Mouse (Mus musculus): Measurements from ENCODE around the gene Slitrk6.

Gene Slitrk6

DNA sequence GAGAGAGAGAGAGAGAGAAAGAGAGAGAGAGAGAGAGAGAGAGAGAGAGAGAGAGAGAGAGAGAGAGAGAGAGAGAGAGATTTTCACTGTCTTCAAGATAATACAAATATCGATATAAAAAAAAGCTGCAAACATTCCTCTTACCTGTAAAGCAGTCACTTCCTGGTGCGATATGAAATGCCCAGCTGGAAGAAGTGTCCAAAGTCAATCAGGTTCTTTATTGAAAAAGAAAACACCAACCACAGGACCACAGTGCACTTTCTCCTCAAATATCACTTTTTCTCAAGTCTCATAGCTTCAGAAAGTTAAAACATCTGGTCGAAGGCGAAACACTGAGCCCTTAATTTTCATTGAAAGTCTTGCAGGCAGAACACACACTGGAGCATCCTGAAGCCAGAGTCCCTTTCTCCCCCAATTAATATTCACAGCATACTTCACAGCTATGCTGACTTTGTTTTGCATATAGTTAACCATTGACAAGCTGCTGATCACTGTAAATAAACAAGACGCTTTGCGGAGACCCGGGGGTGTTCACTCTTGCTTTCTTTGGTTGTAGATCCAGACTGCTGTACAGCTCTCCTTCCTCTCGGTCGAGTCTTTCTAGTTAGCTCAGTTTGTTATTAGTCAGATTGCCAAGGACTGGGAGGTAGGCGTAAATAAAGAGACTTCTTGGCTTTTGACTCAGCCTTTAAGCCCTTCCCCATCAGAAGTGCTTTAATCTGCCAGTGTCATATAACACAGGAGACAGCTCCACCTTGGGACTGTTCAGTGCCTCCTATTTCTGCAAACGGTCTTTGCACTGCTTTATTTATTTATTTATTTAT lies at the start of gene Slitrk6:
Gene Slitrk6, minus strand, starts transcription at position 666 of the 824 bp plus-strand sequence.
- peak in 1 of 2 experiments; percentile 8 for DNase-seq (ENCODE audit: low spot score in 2 of 2)

DNA sequence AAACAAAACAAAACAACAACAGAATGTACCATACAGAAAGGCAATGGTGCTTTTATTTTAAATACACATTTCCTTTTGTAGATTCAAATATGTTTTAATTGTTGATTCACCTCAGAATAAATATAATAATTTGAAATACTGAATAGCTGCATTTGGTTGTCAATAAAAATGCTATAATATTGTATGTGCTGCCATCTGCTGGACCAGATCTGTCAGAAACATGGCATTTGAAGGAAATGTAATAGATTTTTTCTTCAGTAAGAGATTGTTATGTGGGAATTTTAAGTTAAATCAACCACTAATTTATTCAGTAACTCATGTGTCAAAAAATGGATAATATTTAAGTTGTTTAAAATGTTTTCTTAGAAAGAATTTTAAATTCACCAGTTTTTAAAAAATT lies 22.6 kb upstream of the Slitrk6 start:
- peak; percentile 41 to 47 for DNase-seq (ENCODE audit: low spot score in 2 of 2)

DNA sequence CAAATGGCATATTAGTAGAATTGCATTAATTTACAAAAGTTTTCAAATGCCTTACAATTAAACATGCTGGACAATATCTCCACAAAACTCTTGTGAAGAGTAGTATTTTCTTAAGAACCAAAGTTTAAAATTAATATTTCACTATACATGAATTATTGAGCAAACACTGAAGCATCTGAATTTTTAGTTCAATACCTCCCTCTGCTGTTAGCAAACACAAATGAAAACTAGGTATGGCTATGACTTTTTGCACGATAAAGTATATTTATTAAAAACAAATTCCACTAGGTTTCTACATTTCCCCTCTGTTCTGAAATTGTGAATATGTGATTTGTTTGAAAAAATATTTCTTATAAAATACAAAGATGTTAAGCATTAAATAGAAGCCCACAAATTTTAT lies 15.7 kb upstream of the Slitrk6 start:
- no peak for DNase-seq (ENCODE audit: low spot score in 2 of 2)

DNA sequence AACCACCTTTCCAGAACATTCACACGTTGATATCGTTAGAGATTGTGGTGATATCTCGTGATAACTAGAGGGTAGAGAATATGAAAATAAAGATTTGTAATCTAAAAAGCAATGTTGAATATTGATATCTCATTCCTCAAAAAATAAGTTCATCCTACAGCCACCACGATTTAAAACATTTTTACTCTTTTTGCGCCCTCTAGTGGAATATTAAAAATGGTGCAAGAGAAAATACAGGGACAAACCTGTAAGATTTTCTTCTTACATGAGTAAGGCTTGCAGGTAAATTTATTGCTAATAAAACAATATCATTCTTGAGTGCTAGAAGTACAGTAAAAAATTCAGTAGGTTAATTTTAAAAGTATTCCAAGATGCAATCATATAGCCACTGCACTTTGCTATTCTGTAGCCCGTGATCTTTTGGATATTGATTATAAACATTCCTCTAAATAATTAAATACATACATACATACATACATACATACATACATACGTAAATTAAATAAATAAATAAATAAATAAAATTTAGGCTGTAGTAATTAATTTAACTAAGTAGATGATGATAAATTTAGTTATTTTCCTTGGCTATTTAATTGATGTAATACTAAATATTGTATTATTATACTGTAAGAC lies 7.8 kb upstream of the Slitrk6 start:
- no peak for DNase-seq (ENCODE audit: low spot score in 2 of 2)

DNA sequence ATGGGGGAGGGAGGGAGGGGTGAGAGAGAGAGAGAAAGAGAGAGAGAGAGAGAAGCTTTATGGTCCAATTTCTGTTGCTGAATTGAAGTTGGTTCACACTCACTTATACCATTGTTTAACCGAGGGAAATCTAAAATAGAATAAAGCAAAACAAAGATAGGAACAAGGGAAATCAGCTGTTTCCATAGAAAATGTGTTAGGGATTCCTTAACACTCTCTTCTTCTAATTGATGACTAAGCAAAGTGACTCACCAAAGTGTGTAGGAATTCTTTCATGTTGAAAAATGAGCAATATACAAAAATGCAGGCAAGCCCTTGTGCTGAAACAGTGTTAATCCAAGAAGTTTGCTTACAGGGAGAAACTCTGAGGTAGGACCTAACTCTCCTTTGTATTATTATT lies 6.0 kb upstream of the Slitrk6 start:
- no peak for DNase-seq (ENCODE audit: low spot score in 2 of 2)

DNA sequence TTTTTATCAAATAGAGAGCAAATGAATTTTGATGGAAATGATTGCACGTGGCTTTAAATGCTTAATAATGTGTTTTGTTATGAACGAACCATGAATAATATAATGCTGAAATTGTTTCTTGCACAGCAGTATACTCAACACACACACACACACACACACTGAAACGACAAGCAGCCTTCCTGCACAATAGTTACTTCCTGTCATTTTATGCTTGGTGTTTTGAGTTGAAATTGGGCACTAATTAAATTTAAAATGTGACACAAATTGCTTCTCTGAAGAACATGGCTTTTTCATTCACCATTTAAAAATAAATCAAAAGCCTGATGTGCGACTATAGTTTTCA lies 330 bp upstream of the Slitrk6 start:
- no peak for DNase-seq (ENCODE audit: low spot score in 2 of 2)

DNA sequence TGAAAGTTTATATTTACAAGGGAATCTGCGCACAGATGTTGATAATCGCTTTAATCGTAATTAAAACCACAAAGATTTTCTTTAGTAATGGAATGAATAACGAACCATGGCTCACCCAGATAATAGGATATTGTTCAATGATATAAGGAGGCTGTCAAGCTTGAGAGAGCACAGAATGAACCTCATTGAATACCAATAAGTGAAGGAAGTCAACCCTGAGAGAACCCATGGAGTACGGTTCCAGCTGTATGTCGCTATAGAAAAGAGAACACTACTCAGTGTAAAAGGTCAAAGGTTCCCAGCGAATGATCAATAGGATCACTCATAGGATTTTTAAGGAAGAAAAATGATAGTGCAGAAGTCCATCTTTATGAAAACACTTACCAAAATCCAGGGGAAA lies 15.1 kb downstream of the Slitrk6 start:
- no peak for DNase-seq (ENCODE audit: low spot score in 2 of 2)

DNA sequence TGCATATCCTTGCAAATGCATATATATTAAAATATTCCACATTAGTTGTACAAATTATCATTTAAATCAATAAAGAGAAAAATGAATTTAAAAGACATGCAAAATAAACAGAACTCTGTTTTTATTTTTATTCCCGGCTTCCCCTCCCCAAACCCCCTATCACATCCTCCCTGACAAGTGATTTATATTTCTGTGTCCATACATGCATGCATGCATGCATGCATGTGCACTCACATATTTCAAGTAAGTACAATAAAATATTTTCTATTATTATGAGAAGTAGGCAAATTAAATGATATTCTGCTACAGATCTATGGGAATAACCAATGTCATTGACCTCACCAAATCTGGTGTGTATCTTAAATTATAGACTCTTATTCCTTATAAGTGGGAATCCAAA lies 15.6 kb downstream of the Slitrk6 start:
- DNase-seq (ENCODE audit: low spot score in 2 of 2): no peak

DNA sequence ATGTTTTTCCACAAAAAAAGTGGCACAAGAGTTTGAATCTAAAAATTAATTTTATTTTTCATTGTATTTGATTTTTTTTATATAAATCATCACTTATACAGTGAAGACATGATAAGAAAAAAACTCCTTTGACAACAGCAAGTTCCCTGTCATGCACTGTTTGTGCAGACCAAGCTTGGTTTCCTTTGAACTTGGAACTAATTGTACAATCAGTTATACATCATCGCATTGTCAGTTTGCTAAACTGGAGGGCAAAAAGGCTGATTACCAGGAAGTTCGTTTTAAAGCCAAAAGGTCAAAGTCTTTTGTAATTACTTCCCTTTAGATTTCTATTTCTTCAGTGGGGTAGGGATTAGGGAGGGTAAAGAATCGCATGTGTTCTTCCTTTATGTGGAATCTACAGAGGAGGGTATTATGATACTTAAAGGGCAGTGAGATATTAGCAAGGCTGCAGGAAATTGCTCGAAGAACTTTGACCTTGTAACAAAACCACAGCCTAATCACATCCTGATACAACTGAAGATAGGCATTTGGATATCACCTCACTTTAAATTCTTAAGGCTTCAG lies 26.5 kb downstream of the Slitrk6 start:
- DNase-seq (ENCODE audit: low spot score in 2 of 2): no peak

DNA sequence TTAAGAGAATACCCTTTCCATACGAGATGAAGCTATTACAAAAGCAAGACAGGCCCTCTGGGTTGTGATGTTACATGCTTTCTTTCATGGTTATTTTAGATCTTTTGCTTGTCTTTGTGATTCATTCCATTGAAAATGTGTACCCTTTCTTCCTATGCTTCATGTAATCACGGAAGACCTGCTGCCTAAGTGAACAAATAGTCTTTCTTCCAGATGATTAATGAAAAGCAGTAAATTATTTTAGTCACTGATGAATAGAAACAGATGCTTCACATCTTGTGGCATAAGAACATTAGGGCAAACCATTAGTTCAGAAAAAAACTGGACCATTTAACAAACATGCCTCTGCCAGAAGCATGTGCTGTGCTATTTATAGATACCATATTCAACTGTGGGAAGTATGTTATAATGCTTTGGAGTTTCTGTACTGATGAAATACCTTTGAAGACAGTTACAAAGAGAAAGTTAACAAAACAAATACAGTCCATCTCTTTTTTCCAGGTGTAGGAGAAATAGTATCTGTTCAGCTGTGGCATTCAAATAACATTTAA lies 30.8 kb downstream of the Slitrk6 start:
- no peak for DNase-seq (ENCODE audit: low spot score in 2 of 2)
